Mouse (Mus musculus) midbrain, postnatal 0 days (tissue): ENCODE results near the gene Dnah3. TPM values are rescaled to one million over a fixed set of nuclear protein-coding genes. Genes with fewer than 3 reads are reported as not detected.

Source experiments
- ATAC-seq: fragments of 200-750 bp; cut with Nextera tagmentation; 2 replicates; pipeline ENCODE4 v1.8.0; 2017; ENCODE audit warnings: moderate number of reproducible peaks, mild to moderate bottlenecking, moderate TSS enrichment, moderate library complexity; ENCODE audit not compliant: low FRiP score
- DNase-seq: peaks from one replicate; pipeline ENCODE4 v3.0.0-alpha.2; 2015; ENCODE audit warnings: low spot score
- H3K27ac ChIP-seq: fragments of 300-500 bp; sonication (generic); 2 replicates; pipeline ENCODE4 v1.5.1; 2014; ENCODE audit warnings: low read depth, mild to moderate bottlenecking, low read length, mixed read lengths
- H3K27me3 ChIP-seq: fragments of 300-500 bp; sonication (generic); 2 replicates; pipeline ENCODE4 v1.6.1; 2014; ENCODE audit warnings: low read length, control low read depth, mixed read lengths; ENCODE audit not compliant: insufficient read depth
- H3K36me3 ChIP-seq: fragments of 300-500 bp; sonication (generic); 2 replicates; pipeline ENCODE4 v1.6.1; 2014; ENCODE audit warnings: low read length, control low read depth, mixed read lengths; ENCODE audit not compliant: insufficient read depth
- H3K4me1 ChIP-seq: fragments of 300-500 bp; sonication (generic); 2 replicates; pipeline ENCODE4 v1.6.1; 2014; ENCODE audit warnings: mild to moderate bottlenecking, control low read depth, antibody characterized with exemption, low read length, mixed read lengths; ENCODE audit not compliant: insufficient read depth
- H3K4me2 ChIP-seq: fragments of 300-500 bp; sonication (generic); 2 replicates; pipeline ENCODE4 v1.6.1; 2014; ENCODE audit warnings: low read depth, mild to moderate bottlenecking, low read length, mixed read lengths; ENCODE audit not compliant: poor library complexity, severe bottlenecking
- H3K4me3 ChIP-seq: fragments of 300-500 bp; sonication (generic); 2 replicates; pipeline ENCODE4 v1.5.1; 2014; ENCODE audit warnings: low read depth, mild to moderate bottlenecking, low read length, moderate library complexity
- H3K9ac ChIP-seq: fragments of 300-500 bp; sonication (generic); replicated peaks from 2 replicates; pipeline ENCODE4 v1.6.1; 2014; ENCODE audit warnings: mild to moderate bottlenecking, low read length, moderate library complexity, mixed read lengths; ENCODE audit not compliant: poor library complexity, severe bottlenecking
- H3K9me3 ChIP-seq: fragments of 300-500 bp; sonication (generic); 2 replicates; pipeline ENCODE4 v1.6.1; 2016; ENCODE audit warnings: low read length, control low read depth
- CTCF ChIP-seq: IDR thresholded peaks from 2 replicates; pipeline ENCODE4 v1.5.1; 2016; ENCODE audit warnings: antibody characterized with exemption, mild to moderate bottlenecking
- WGBS: fragments of 180-500 bp; shearing (Covaris S2); extraction: QIAGEN DNeasy Blood & Tissue Kit; methylation state at CpG from one replicate; pipeline ENCODE4 v1.1.7; 2014; 5-methylcytosine and 5-hydroxymethylcytosine counted together
- polyA plus RNA-seq: library from polyadenylated mRNA; unstranded; fragments of >200 nt; fragmentation: Nextera tagmentation; extraction: Ambion mirVana; gene quantifications from 2 replicates; pipeline ENCODE4 v1.2.1, GENCODE M21; 2015
- total RNA-seq: library from RNA; depleted of rRNA; stranded (reverse); fragments of >200 nt; gene quantifications from 2 replicates; pipeline ENCODE4 v1.2.3, GENCODE M21; 2014

Gene Dnah3
- total and polyA plus RNA-seq, 2 experiments from 2014 or later: 0.15 to 2.8 TPM

- H3K9me3 ChIP-seq: no peaks in the 10 kb centered on the region
- no peak for TF ChIP-seq CTCF
- 91% methylated on average over 4 of the region's 4 CpGs for whole genome bisulfite sequencing
- no peak for DNase-seq
- H3K36me3 ChIP-seq: no peaks in the 10 kb centered on the region
- H3K4me1 ChIP-seq: no peaks in the 10 kb centered on the region
- no peak overlapping the region for H3K4me3 ChIP-seq
- H3K27me3 ChIP-seq: no peaks in the 10 kb centered on the region
- H3K27ac ChIP-seq: no peak overlapping the region
- H3K4me2 ChIP-seq: no peak overlapping the region
- ATAC-seq: no peak
- H3K9ac ChIP-seq: no peak overlapping the region
These were observed 135.6 kb downstream of the Dnah3 start for GRCm38 (mm10) chr7:119959491-119959890.

GRCm38 (mm10) chr7:119959091-119959490 lies 136.0 kb downstream of the Dnah3 start:
- no peak overlapping the region for H3K9ac ChIP-seq
- no peaks in the 10 kb centered on the region for H3K36me3 ChIP-seq
- ATAC-seq (no peak), DNase-seq (no peak)
- no peak overlapping the region for H3K4me2 ChIP-seq
- H3K27me3 ChIP-seq: no peaks in the 10 kb centered on the region
- TF ChIP-seq CTCF: no peak
- H3K9me3 ChIP-seq: no peaks in the 10 kb centered on the region
- no peaks in the 10 kb centered on the region for H3K4me1 ChIP-seq
- 58% methylated on average over 4 of the region's 4 CpGs for WGBS
- no peak overlapping the region for H3K27ac ChIP-seq
- H3K4me3 ChIP-seq: no peak overlapping the region

GRCm38 (mm10) chr7:119957421-119957820 lies 137.7 kb downstream of the Dnah3 start:
- no peak overlapping the region for H3K4me3 ChIP-seq
- H3K4me2 ChIP-seq: no peak overlapping the region
- no peaks in the 10 kb centered on the region for H3K27me3 ChIP-seq
- ATAC-seq (no peak), DNase-seq (no peak)
- no peaks in the 10 kb centered on the region for H3K36me3 ChIP-seq
- H3K9ac ChIP-seq: no peak overlapping the region
- H3K4me1 ChIP-seq: no peaks in the 10 kb centered on the region
- no peaks in the 10 kb centered on the region for H3K9me3 ChIP-seq
- TF ChIP-seq CTCF: no peak
- no peak overlapping the region for H3K27ac ChIP-seq

DNA sequence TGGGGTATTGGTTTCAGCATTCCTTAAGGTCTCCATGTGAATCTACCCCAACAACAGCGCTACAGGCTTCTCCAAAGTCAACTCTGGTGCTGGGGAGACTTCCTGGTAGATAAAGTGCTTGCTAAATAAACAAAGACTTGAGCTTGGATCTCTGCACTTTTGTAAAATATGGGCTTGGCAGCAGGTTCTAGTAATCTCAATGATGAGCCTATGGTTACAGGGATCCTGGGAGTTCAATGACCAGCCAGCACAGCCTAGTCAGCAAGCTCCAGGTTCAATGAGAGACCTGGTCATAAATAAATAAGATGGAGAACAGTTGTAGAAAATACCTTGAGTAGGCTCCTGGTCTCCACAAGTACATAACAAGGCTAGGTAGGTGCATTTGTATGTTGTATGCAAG lies 141.0 kb downstream of the Dnah3 start:
- Histone ChIP-seq H3K4me1 (no peaks in the 10 kb centered on the region), H3K9ac (no peak overlapping the region), H3K4me2 (no peak overlapping the region), H3K27ac (no peak overlapping the region), H3K27me3 (no peaks in the 10 kb centered on the region), H3K36me3 (no peaks in the 10 kb centered on the region), H3K9me3 (no peaks in the 10 kb centered on the region), H3K4me3 (no peak overlapping the region)
- WGBS: 97% methylated on average over 1 of the region's 1 CpGs
- ATAC-seq (no peak), DNase-seq (no peak)
- no peak for TF ChIP-seq CTCF

- WGBS: 58% methylated on average over 2 of the region's 2 CpGs
These were observed 153.5 kb downstream of the Dnah3 start for GRCm38 (mm10) chr7:119941569-119941968.

GRCm38 (mm10) chr7:119937036-119937435 lies 158.0 kb downstream of the Dnah3 start:
- Histone ChIP-seq H3K4me1 (no peaks in the 10 kb centered on the region), H3K27me3 (no peaks in the 10 kb centered on the region), H3K9ac (no peak overlapping the region), H3K36me3 (no peaks in the 10 kb centered on the region), H3K27ac (no peak overlapping the region), H3K9me3 (no peaks in the 10 kb centered on the region), H3K4me3 (no peak overlapping the region), H3K4me2 (no peak overlapping the region)
- ATAC-seq (no peak), DNase-seq (no peak)
- 78% methylated on average over 5 of the region's 5 CpGs for WGBS
- TF ChIP-seq CTCF: no peak

More at GRCm38 (mm10) chr7:119941569-119941968, 153.5 kb downstream of the Dnah3 start:
- H3K36me3 ChIP-seq: no peaks in the 10 kb centered on the region
- H3K4me3 ChIP-seq: no peak overlapping the region
- DNase-seq (no peak), ATAC-seq (no peak)
- no peak overlapping the region for H3K9ac ChIP-seq
- no peaks in the 10 kb centered on the region for H3K4me1 ChIP-seq
- H3K27ac ChIP-seq: no peak overlapping the region
- H3K4me2 ChIP-seq: no peak overlapping the region
- no peak for TF ChIP-seq CTCF
- H3K9me3 ChIP-seq: no peaks in the 10 kb centered on the region
- no peaks in the 10 kb centered on the region for H3K27me3 ChIP-seq
